Mouse (Mus musculus) heart, embryonic 16.5 days (tissue): ENCODE data around the gene Ptcd3. TPM values are rescaled to one million over a fixed set of nuclear protein-coding genes. Genes with fewer than 3 reads are reported as not detected.
A peak's percentile ranks its signal among the peaks of the same experiment; 100 is the strongest.

Source experiments
- ATAC-seq: fragments of 200-750 bp; cut with Nextera tagmentation; replicated peaks from 2 replicates; pipeline ENCODE4 v1.8.0; 2017; ENCODE audit warnings: moderate number of reproducible peaks; ENCODE audit not compliant: insufficient read depth, low FRiP score; ENCODE audit errors: extremely low read depth
- H3K27ac ChIP-seq: fragments of 300-500 bp; sonication (generic); 2 replicates; pipeline ENCODE4 v1.5.1; 2014; ENCODE audit warnings: mild to moderate bottlenecking, low read length, control low read depth, moderate library complexity
- H3K27me3 ChIP-seq: fragments of 300-500 bp; sonication (generic); 2 replicates; pipeline ENCODE4 v1.6.1; 2014; ENCODE audit warnings: low read length, mixed read lengths; ENCODE audit not compliant: control insufficient read depth, insufficient read depth
- H3K36me3 ChIP-seq: fragments of 300-500 bp; sonication (generic); 2 replicates; pipeline ENCODE4 v1.6.1; 2014; ENCODE audit not compliant: control insufficient read depth, insufficient read depth
- H3K4me1 ChIP-seq: fragments of 300-500 bp; sonication (generic); 2 replicates; pipeline ENCODE4 v1.6.1; 2014; ENCODE audit warnings: low read length, mixed read lengths; ENCODE audit not compliant: control insufficient read depth, insufficient read depth
- H3K4me2 ChIP-seq: fragments of 300-500 bp; sonication (generic); 2 replicates; pipeline ENCODE4 v1.6.1; 2014; ENCODE audit warnings: low read depth, mild to moderate bottlenecking, control low read depth, low read length
- H3K4me3 ChIP-seq: fragments of 300-500 bp; sonication (generic); 2 replicates; pipeline ENCODE4 v1.5.1; 2014; ENCODE audit warnings: mild to moderate bottlenecking, control low read depth, low read length
- H3K9ac ChIP-seq: fragments of 300-500 bp; sonication (generic); 2 replicates; pipeline ENCODE4 v1.6.1; 2014; ENCODE audit warnings: low read length, control low read depth
- H3K9me3 ChIP-seq: fragments of 300-500 bp; sonication (generic); replicated peaks from 2 replicates; pipeline ENCODE4 v1.6.1; 2016; ENCODE audit warnings: low read length; ENCODE audit not compliant: control insufficient read depth
- WGBS: fragments of 180-500 bp; shearing (Covaris S2); extraction: QIAGEN DNeasy Blood & Tissue Kit; methylation state at CpG from one replicate; pipeline ENCODE4 v1.1.7; 2014; 5-methylcytosine and 5-hydroxymethylcytosine counted together
- polyA plus RNA-seq: library from polyadenylated mRNA; unstranded; fragments of >200 nt; fragmentation: Nextera tagmentation; extraction: Ambion mirVana; gene quantifications from 2 replicates; pipeline ENCODE4 v1.2.1, GENCODE M21; 2015

Gene Ptcd3
- polyA plus RNA-seq, 1 experiment from 2014 or later: 114 TPM

- ATAC-seq: no peak
- H3K4me3 ChIP-seq: no peak overlapping the region
- peaks cover 5% of the 10 kb centered on the region; the same call in 1 of the 2 replicates for H3K36me3 ChIP-seq
- 71% methylated on average over 2 of the region's 2 CpGs for WGBS
- no peak overlapping the region for H3K27ac ChIP-seq
- no peak overlapping the region for H3K9ac ChIP-seq
- no peak overlapping the region for H3K4me2 ChIP-seq
- H3K9me3 ChIP-seq: no peaks in the 10 kb centered on the region
- H3K4me1 ChIP-seq: peaks cover 6% of the 10 kb centered on the region
- no peaks in the 10 kb centered on the region for H3K27me3 ChIP-seq
Measured at GRCm38 (mm10) chr6:71836811-71837210, 71.7 kb downstream of the Ptcd3 start.

GRCm38 (mm10) chr6:71831581-71831960 is 77.0 kb downstream of the Ptcd3 start:
- peaks cover 8% of the 10 kb centered on the region for H3K4me1 ChIP-seq
- 0% methylated on average over 21 of the region's 21 CpGs for WGBS
- H3K4me3 ChIP-seq: peak overlapping the region; percentile 99
- peak overlapping the region; percentile 98 for H3K27ac ChIP-seq
- ATAC-seq: peak; percentile 99
- H3K9me3 ChIP-seq: no peaks in the 10 kb centered on the region
- peaks cover 4% of the 10 kb centered on the region; the same call in 1 of the 2 replicates for H3K36me3 ChIP-seq
- no peaks in the 10 kb centered on the region for H3K27me3 ChIP-seq
- H3K4me2 ChIP-seq: peak overlapping the region; percentile 86
- H3K9ac ChIP-seq: peak overlapping the region; percentile 98

GRCm38 (mm10) chr6:71830690-71831580 is 77.6 kb downstream of the Ptcd3 start, which contains the start of gene Immt:
Immt (plus strand) TSS chr6:71831331.
- Histone ChIP-seq H3K4me2 (peak within 1 kb of the TSS; percentile 86), H3K4me1 (peaks cover 8% of the 10 kb centered on the region), H3K9ac (peak within 1 kb of the TSS; percentile 98), H3K27me3 (no peaks in the 10 kb centered on the region), H3K36me3 (peaks cover 4% of the 10 kb centered on the region; the same call in 1 of the 2 replicates), H3K27ac (peak within 1 kb of the TSS; percentile 98), H3K9me3 (no peaks in the 10 kb centered on the region), H3K4me3 (peak within 1 kb of the TSS; percentile 99)
- under 1% methylated on average over 64 of the region's 64 CpGs for whole genome bisulfite sequencing
- peak; percentile 99 for ATAC-seq

Other genes with a start within 250 kb of the Ptcd3 start
- gene Reep1, start 201.2 kb downstream of the Ptcd3 start, polyA plus RNA-seq: 20.3 and 20.9 TPM in 2 replicates
- gene Mrpl35, start 81.8 kb downstream of the Ptcd3 start, polyA plus RNA-seq: 61.3 and 61.7 TPM in 2 replicates
- 368 and 402 TPM in 2 replicates for gene Immt, start 77.4 kb downstream of the Ptcd3 start, polyA plus RNA-seq
- gene Polr1a, start 303 bp upstream of the Ptcd3 start, polyA plus RNA-seq: 21.9 and 22.0 TPM in 2 replicates
- 36.6 and 44.5 TPM in 2 replicates for gene St3gal5, start 188.8 kb upstream of the Ptcd3 start, polyA plus RNA-seq